Mouse (Mus musculus): ENCODE data around the gene Hoxa11. TPM values are rescaled to one million over a fixed set of nuclear protein-coding genes. Genes with fewer than 3 reads are reported as not detected.

The Hoxa11 gene
- not detected for total RNA-seq (2023)

DNA sequence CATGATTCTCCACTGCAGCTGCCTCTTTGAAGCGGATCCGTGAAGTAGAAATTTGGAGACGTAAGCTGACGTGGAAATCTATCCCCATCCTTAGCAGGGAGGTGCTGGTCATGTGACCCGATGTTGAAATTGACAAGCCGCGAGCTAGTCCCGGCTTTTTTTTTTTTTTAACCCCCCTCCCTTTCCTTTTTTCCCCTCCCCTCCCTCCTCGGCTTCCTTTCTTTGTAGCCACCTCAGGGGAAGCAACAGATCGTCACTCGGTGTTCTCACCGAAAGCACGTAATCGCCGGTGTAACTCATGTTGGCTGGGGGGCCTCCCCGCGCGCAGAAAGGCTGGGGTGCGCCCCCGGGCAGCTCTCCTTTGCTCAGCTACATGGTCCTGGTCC lies at the start of gene Hoxa11:
Gene Hoxa11 (minus strand): TSS at position 54 of the 386 bp plus-strand sequence.

DNA sequence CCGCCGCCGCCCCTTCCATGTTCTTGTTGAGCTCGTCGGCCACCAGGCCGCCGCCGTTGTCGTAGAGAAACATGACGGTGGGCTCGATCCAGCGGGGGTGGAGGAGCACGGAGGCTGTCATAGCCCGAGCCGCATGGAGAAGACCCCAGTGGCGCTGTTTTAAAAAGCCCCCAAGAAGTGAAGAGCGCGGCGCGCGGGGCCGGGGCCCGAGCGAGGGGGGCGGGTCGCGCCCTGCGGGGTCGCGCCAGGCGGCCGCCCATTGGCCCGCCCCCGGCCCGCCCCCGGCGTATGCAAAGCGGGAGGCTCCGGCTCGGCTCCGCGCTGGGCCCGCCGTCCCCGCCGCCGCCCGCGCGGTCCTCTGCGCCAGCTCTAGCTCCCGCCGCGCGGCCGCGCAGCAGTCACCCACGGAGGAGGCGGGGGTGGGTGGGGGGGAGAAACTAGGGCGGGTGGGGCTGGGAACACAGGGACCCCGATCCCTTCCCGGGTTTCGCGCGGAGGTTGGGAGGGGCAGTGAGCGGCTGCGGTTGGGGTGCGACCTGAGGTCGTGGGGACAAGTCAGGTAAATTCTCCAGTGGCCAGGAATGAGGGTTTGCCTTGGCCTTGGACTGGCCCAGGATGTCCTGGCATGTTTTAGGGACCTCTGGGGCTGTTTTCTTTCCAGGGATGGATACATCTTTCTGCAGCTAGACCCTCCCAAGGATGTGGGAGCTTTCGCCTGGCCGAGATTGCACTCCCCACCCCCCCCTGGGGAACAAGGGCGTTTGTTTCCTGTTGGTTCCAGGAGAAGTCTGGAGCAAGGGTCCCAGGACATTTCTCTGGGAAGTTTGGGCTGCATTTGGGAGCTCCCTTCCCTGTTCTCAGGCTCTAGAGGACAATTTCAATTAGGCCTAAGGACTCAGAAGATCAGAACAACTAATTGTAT lies 15.3 kb upstream of the Hoxa11 start, which contains the start of gene Hoxa13:
Gene Hoxa13 (minus strand): TSS at position 227 of the 922 bp plus-strand sequence.

DNA sequence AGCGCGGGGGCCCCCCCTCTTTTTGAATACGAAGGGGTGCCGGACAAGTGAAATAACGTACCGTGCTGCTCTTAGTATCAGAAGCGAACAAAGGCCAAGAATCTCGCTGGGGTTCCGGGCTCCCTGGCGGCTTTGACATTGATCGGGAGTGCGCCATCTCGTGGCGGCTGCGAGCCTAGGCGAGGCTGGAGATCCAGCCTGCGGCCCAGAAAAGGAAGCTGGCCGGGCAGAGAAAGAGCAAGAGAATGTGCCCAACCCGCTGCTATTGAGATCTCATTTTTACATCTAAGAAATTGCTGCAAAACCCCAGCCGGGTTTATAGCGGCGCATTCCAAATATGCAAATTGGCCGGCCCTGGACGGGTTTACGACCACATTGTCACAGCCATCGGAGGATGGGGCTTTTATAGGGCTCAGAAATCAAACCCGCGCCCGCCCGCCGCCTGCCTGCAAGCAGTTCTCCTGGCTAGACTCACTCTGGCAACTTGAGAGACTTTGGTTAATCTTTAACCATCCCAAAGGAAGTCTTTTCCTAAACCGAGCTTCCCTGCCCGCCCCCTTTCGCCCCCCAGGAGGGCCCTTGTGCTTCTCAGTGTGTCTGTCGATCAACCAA lies 5.1 kb downstream of the Hoxa11 start, which contains the start of gene Hoxa10:
Gene Hoxa10 (minus strand): TSS at position 466 of the 612 bp plus-strand sequence.

DNA sequence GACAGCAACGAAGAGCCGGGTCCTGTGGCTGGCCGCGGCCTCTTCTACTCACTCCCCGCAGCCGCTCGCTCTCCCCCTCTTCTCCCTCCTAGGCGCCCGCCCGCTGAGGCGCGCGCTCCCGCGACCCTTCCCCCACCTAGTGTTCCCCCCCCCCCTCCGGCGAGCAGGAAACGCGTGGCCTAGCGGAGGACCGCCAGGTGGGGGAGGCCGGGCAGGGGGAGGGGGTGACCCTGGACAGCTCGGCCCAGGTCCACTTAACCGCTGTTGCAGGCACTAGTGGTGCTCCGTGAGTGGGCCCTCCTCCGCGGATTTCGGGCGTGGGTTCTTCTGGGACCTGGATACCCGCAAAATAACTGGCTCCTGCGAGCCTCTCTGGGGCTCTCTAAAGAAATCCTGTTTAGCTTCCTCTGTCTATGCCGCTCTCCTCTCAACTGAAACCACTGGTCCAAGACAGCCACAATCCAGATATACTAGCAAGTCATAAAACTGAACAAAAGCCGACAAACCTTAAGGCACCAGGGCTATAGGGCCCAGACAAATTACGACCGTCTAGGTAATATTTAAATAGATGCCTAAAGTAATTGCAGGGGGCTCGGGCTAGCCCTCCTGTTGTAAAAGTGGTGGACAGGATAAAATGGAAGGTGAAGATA lies 15.0 kb downstream of the Hoxa11 start, which contains the start of gene Hoxa9:
Gene Hoxa9 (minus strand): TSS at position 574 of the 650 bp plus-strand sequence.

DNA sequence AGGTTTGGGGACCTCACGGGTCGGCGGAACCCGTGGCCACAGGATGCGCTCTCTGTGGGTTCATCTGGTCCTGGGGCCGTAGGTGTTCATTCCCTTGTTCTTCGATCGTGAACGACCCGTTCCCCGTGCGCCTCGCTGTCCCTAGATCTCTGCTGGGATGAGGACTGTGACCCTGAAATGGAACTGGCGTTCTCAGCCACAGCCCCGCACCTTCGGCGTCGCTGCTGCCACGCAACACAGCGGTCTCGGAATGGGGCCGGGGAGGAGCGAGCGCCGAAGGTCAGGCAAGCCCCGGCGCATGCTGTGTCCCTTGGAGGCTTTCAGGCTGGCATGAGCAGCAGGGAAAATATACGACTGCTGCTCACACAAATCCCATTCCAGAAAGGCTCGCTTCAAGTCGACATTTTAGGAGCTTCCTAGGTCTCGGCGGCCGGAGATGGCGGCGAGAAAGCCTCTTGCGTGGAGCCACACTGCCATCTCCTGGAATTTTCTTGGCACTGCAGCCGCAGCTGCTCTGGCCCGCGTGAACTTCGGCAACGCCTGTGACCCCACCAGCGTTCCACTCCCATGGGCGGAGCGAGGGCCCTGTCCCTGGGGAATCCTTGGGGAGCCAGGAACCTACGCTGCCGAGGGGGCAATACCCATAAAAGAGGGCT lies 24.1 kb downstream of the Hoxa11 start, which contains the start of gene Hoxa7:
Gene Hoxa7 (minus strand): TSS at position 518 of the 656 bp plus-strand sequence.

DNA sequence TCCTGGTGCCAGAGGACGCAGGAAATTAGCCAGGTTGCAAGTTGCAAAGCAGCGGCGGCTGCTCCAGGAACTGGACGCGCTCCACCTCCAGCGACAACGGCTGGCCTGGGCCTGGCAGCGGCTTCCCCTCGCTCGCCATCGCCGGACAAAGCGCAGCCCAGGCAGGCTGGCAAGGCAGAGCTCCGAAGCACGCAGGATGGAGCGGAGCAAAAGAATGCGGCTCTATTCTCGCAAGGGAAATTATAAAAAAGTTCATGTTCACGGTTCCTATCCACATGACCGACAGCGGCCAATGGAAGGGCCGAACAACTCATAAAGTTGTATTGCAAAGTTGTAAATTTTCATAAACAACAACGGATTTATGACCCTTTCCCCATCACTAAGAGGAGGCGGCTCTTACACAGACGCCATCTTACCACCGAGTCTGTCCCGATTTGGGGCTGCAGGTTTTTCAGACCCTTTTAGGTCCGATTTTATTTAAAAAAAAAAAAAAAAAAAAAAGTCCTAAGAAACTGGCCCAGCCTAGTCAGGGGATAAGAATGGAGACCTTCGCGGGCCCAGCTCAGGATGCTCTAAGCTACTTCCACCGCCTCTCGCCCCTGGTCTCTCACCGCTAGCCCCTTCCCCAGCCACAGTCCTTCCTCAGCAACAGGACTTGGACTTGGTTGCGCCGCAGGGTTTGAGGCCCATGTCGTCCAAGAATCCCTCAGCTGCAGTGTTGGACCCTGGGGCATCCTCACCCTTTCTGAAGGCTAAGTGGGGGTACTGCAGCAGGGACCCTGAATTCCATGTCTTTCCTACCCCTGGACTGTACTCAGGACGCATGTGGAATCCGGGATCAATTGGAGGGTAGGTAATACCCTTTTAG lies 32.3 kb downstream of the Hoxa11 start, which contains the start of the genes Hoxa3 and Gm28308:
Gene Hoxa3 (minus strand): TSS at position 218 of the 868 bp plus-strand sequence.
Gene Gm28308 (minus strand): TSS at position 221 of the 868 bp plus-strand sequence.

DNA sequence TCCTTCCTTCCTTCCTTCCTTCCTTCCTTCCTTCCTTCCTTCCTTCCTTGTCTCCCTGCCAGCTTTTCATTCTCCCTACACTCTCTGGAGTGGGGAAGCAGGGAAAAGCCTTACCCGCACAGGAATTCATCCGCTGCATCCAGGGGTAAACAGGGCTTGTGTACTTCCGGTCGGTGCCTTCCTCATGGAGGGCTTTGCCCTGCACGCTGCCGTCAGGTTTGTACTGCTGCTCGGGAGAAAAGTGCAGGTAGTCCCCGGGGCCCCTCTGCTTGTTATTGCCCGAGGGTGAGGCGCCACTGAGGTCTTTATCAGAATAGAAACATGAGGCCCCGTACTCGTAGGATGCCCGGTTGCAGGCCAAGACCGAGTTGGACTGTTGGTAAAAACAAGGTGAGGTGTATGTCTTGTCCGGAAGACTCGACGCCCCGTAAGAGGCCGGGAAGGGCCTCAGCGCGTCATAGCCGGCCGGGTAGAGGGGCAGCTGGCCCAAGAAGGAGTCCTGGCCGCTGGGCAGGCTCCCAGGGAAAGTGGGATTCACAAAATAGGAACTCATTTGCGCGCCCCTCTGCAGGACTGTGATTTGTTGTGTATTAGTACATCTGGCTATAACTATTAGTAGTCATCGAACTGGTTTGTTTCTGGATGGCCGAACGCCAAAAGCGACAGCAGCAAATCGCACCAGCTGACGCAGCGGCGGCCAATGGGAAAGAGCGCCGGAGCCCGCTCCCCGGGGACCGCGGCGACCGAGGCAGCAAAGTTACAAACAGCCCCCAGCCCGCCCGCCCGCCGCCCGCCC lies 37.3 kb downstream of the Hoxa11 start, which contains the start of gene Hoxa6:
Gene Hoxa6 (minus strand): TSS at position 651 of the 796 bp plus-strand sequence.

DNA sequence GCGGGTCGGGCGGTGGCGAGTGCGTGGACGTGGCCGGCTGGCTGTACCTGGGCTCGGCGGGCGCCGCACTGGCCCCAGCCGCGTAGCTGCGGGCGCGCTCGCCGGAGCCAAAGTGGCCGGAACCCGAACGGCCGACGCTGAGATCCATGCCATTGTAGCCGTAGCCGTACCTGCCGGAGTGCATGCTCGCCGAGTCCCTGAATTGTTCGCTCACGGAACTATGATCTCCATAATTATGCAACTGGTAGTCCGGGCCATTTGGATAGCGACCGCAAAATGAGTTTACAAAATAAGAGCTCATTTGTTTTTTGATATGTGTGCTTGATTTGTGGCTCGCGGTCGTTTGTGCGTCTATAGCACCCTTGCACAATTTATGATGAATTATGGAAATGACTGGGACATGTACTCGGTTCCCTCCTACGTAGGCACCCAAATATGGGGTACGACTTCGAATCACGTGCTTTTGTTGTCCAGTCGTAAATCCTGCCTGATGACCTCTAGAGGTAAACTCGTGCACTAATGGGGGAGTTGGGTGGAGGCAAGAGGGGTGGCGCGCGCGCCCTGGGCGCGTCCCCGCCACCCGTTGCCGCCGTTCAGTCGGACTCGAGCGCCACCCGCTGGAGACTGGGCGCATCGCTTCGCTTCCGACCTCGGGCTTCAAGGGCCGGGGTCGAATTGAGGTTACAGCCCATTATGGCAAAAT lies 41.4 kb downstream of the Hoxa11 start, which contains the start of gene Hoxa5:
Gene Hoxa5 (minus strand): TSS at position 538 of the 703 bp plus-strand sequence.

Other genes with a start within 250 kb of the Hoxa11 start
- gene Skap2, start 233.3 kb downstream of the Hoxa11 start, total RNA-seq (2023), result 10 to 100 TPM in 1 of 2 experiments, 1 to 10 TPM in 1; 9.8 to 18.1 TPM
- gene Hoxa1, start 87.5 kb downstream of the Hoxa11 start, total RNA-seq (2023), result not detected
- gene Hoxa2, start 81.0 kb downstream of the Hoxa11 start, total RNA-seq (2023), result not detected
- gene 5730596B20Rik, start 68.3 kb downstream of the Hoxa11 start, total RNA-seq (2023), result not detected
- not detected for gene Hoxa4, start 54.1 kb downstream of the Hoxa11 start, total RNA-seq (2023)
- gene Hoxa5, start 41.2 kb downstream of the Hoxa11 start, total RNA-seq (2023), result not detected
- gene Hoxa6, start 37.1 kb downstream of the Hoxa11 start, total RNA-seq (2023), result not detected
- not detected for gene Hoxa3, start 32.5 kb downstream of the Hoxa11 start, total RNA-seq (2023)
- not detected for gene Gm28308, start 32.5 kb downstream of the Hoxa11 start, total RNA-seq (2023)
- not detected for gene Hoxa7, start 24.0 kb downstream of the Hoxa11 start, total RNA-seq (2023)
- gene Hoxa9, start 14.7 kb downstream of the Hoxa11 start, total RNA-seq (2023), result not detected
- gene Hoxa10, start 5.0 kb downstream of the Hoxa11 start, total RNA-seq (2023), result not detected
- gene Hoxa13, start 15.1 kb upstream of the Hoxa11 start, total RNA-seq (2023), result not detected
- gene Evx1, start 67.7 kb upstream of the Hoxa11 start, total RNA-seq (2023), result under 1 TPM; 0.17 to 0.77 TPM

Measured in T-cell, adult 66 days (primary cell).